Mouse (Mus musculus) liver, adult 2 months (tissue): ENCODE measurements around the gene Olfr603. TPM values are rescaled to one million over a fixed set of nuclear protein-coding genes. Genes with fewer than 3 reads are reported as not detected.
"Not testable (repeated sequence)": the region's sequence is repeated elsewhere in the genome, so short reads cannot be mapped to it uniquely, and the experiment has no call there.

Experiments
- DNase-seq: peaks from one replicate; pipeline ENCODE4 v3.0.0-alpha.2; 2011; ENCODE audit warnings: low read depth, low spot score; ENCODE audit errors: extremely low read depth
- H3K27ac ChIP-seq: fragments of 200-500 bp; replicated peaks from 2 replicates; pipeline ENCODE4 v1.5.1; 2012; ENCODE audit warnings: low read depth, mild to moderate bottlenecking, control low read depth, inconsistent platforms, low read length; ENCODE audit not compliant: insufficient read depth
- H3K27me3 ChIP-seq: fragments of 200-500 bp; 2 replicates; pipeline ENCODE4 v1.6.1; 2012; ENCODE audit warnings: mild to moderate bottlenecking, moderate library complexity, low read length, inconsistent platforms; ENCODE audit not compliant: control insufficient read depth, insufficient read depth
- H3K36me3 ChIP-seq: fragments of 200-500 bp; 2 replicates; pipeline ENCODE4 v1.6.1; 2012; ENCODE audit warnings: low read length, inconsistent platforms; ENCODE audit not compliant: control insufficient read depth, insufficient read depth
- H3K4me1 ChIP-seq: fragments of 200-500 bp; 2 replicates; pipeline ENCODE4 v1.6.1; 2011; ENCODE audit warnings: low read length; ENCODE audit not compliant: control insufficient read depth, insufficient read depth
- H3K4me3 ChIP-seq: fragments of 200-500 bp; 2 replicates; pipeline ENCODE4 v1.5.1; 2011; ENCODE audit warnings: low read depth, mild to moderate bottlenecking, control low read depth, low read length, moderate library complexity; ENCODE audit not compliant: insufficient read depth
- H3K79me2 ChIP-seq: fragments of 200-500 bp; 2 replicates; pipeline ENCODE4 v1.6.1; 2012; ENCODE audit warnings: inconsistent platforms, mild to moderate bottlenecking, low read length, moderate library complexity; ENCODE audit not compliant: control insufficient read depth, insufficient read depth
- H3K9ac ChIP-seq: fragments of 200-500 bp; 2 replicates; pipeline ENCODE4 v1.6.1; 2012; ENCODE audit warnings: low read depth, mild to moderate bottlenecking, control low read depth, inconsistent platforms, low read length
- CTCF ChIP-seq: fragments of 200-500 bp; IDR thresholded peaks from 2 replicates; pipeline ENCODE4 v1.5.1; 2011; ENCODE audit warnings: low read depth, low read length, control low read depth
- POLR2A ChIP-seq: fragments of 200-500 bp; IDR thresholded peaks from 2 replicates; pipeline ENCODE4 v1.6.1; 2011; ENCODE audit warnings: low read length, control low read depth; ENCODE audit not compliant: insufficient read depth; ENCODE audit errors: extremely low read depth
- WGBS: fragments of 180-500 bp; shearing (Covaris S2); methylation state at CpG from one replicate; pipeline ENCODE4 v1.1.7; 2018; 5-methylcytosine and 5-hydroxymethylcytosine counted together
- polyA plus RNA-seq: library from polyadenylated mRNA; depleted of rRNA; stranded (reverse); fragments of >200 nt; gene quantifications from 2 replicates; pipeline ENCODE4 v1.2.3, GENCODE M21; 2012; rRNA removed
- total RNA-seq: library from RNA; depleted of rRNA; stranded (reverse); fragments of >200 nt; gene quantifications from 2 replicates; pipeline ENCODE4 v1.2.3, GENCODE M21; 2014; rRNA removed

Olfr603 gene
- total RNA-seq: not detected in 2 replicates
- polyA plus RNA-seq: not detected in 2 replicates

GRCm38 (mm10) chr7:103386077-103386476, at the start of gene Olfr603:
Olfr603 (minus strand) TSS chr7:103386177.
- DNase-seq: no peak
- H3K4me3 ChIP-seq: no peak within 1 kb of the TSS
- H3K36me3 ChIP-seq: no peaks in the 10 kb centered on the region
- H3K27ac ChIP-seq: no peak within 1 kb of the TSS
- no peak within 1 kb of the TSS for H3K9ac ChIP-seq
- no peaks in the 10 kb centered on the region for H3K4me1 ChIP-seq
- no peaks in the 10 kb centered on the region for H3K27me3 ChIP-seq
- H3K79me2 ChIP-seq: no peaks in the 10 kb centered on the region
- TF ChIP-seq POLR2A: no peak
- no peak for TF ChIP-seq CTCF

GRCm38 (mm10) chr7:103414772-103415171, 28.8 kb upstream of the Olfr603 start, which contains the start of gene Usp17lc:
Usp17lc (plus strand) TSS chr7:103415072.
- DNase-seq, H3K9ac ChIP-seq, H3K4me1 ChIP-seq, H3K36me3 ChIP-seq, H3K27me3 ChIP-seq, H3K27ac ChIP-seq, H3K79me2 ChIP-seq, H3K4me3 ChIP-seq: not testable (repeated sequence)
- 67% methylated on average over 1 of the region's 1 CpGs for WGBS

- not testable (repeated sequence) for H3K4me3 ChIP-seq, H3K27ac ChIP-seq, H3K36me3 ChIP-seq, H3K27me3 ChIP-seq, H3K9ac ChIP-seq, H3K79me2 ChIP-seq, DNase-seq, H3K4me1 ChIP-seq
- 63% methylated on average over 3 of the region's 3 CpGs for WGBS
Measured at GRCm38 (mm10) chr7:103406521-103407055, 20.6 kb upstream of the Olfr603 start.

DNA sequence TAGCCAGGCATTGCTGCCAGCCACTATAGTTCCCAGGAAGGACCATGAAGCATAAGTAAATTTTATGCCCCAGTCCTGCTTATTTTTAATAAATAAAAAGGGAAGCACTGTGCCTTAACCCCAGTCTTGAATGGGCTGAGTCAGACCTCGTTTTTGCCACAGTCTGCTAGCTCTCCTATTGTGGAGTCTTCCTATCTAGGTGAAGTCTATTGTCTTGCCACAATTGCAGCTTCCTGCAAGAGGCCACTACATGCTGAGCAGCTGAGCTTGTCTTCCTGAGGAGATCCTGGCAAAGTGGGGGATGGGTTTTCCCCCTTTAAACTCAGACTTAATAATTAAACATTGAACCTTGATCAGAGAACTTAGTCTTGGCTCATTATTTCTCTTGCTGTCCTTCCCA, 13.0 kb upstream of the Olfr603 start:
- H3K4me3 ChIP-seq: no peak overlapping the region
- H3K79me2 ChIP-seq: no peaks in the 10 kb centered on the region
- no peaks in the 10 kb centered on the region for H3K27me3 ChIP-seq
- no peak for TF ChIP-seq POLR2A
- TF ChIP-seq CTCF: no peak
- no peak overlapping the region for H3K27ac ChIP-seq
- 6% methylated on average over 1 of the region's 1 CpGs for WGBS
- DNase-seq: no peak
- H3K9ac ChIP-seq: no peak overlapping the region
- no peaks in the 10 kb centered on the region for H3K4me1 ChIP-seq
- H3K36me3 ChIP-seq: no peaks in the 10 kb centered on the region

GRCm38 (mm10) chr7:103397758-103398157, 11.8 kb upstream of the Olfr603 start:
- Histone ChIP-seq H3K4me3 (no peak overlapping the region), H3K27me3 (no peaks in the 10 kb centered on the region), H3K4me1 (no peaks in the 10 kb centered on the region), H3K79me2 (no peaks in the 10 kb centered on the region), H3K36me3 (no peaks in the 10 kb centered on the region), H3K9ac (no peak overlapping the region), H3K27ac (no peak overlapping the region)
- no peak for TF ChIP-seq CTCF
- TF ChIP-seq POLR2A: no peak
- no peak for DNase-seq

GRCm38 (mm10) chr7:103362555-103362954, 23.4 kb downstream of the Olfr603 start, which contains the start of gene Olfr601:
Olfr601 (minus strand) TSS chr7:103362655.
- H3K36me3 ChIP-seq: no peaks in the 10 kb centered on the region
- TF ChIP-seq POLR2A: no peak
- WGBS: 86% methylated on average over 1 of the region's 1 CpGs

GRCm38 (mm10) chr7:103349569-103349968, 36.4 kb downstream of the Olfr603 start, which contains the start of gene Olfr600:
Olfr600 (minus strand) TSS chr7:103349669.
- Histone ChIP-seq H3K4me1 (no peaks in the 10 kb centered on the region), H3K36me3 (no peaks in the 10 kb centered on the region), H3K27ac (no peak within 1 kb of the TSS), H3K4me3 (no peak within 1 kb of the TSS), H3K27me3 (no peaks in the 10 kb centered on the region), H3K79me2 (no peaks in the 10 kb centered on the region), H3K9ac (no peak within 1 kb of the TSS)
- no peak for TF ChIP-seq CTCF
- TF ChIP-seq POLR2A: no peak
- no peak for DNase-seq

More at GRCm38 (mm10) chr7:103362555-103362954, 23.4 kb downstream of the Olfr603 start, which contains the start of gene Olfr601:
- no peaks in the 10 kb centered on the region for H3K4me1 ChIP-seq
- no peak for DNase-seq
- no peaks in the 10 kb centered on the region for H3K27me3 ChIP-seq
- H3K79me2 ChIP-seq: no peaks in the 10 kb centered on the region
- no peak within 1 kb of the TSS for H3K4me3 ChIP-seq
- no peak within 1 kb of the TSS for H3K9ac ChIP-seq
- no peak within 1 kb of the TSS for H3K27ac ChIP-seq
